Mouse (Mus musculus): Measurements from ENCODE around the gene Alk. TPM values are rescaled to one million over a fixed set of nuclear protein-coding genes. Genes with fewer than 3 reads are reported as not detected.

The Alk gene
- polyA plus RNA-seq, 1 experiment from 2014 or later = 0.03 TPM

GRCm38 (mm10) chr17:71881369-71881768, 723.1 kb downstream of the Alk start:
- H3K36me3 ChIP-seq (ENCODE audit: insufficient read depth) = no peaks in the 10 kb centered on the region
- no peak for TF ChIP-seq CTCF (IDR thresholded peaks at IDR 0.05; ENCODE audit: low read depth)
- no peak overlapping the region for H3K9ac ChIP-seq
- H3K4me2 ChIP-seq = no peak overlapping the region
- H3K4me3 ChIP-seq (ENCODE audit: low read depth, low read length) = no peak overlapping the region
- ATAC-seq (ENCODE audit: insufficient read depth) (no peak), DNase-seq (no peak)
- WGBS = 74% methylated on average over 6 of the region's 6 CpGs
- H3K4me1 ChIP-seq (ENCODE audit: insufficient read depth) = no peaks in the 10 kb centered on the region
- H3K9me3 ChIP-seq (ENCODE audit: low read depth, low read length) = no peaks in the 10 kb centered on the region
- no peaks in the 10 kb centered on the region for H3K27me3 ChIP-seq (ENCODE audit: insufficient read depth, low read length)
- no peak overlapping the region for H3K27ac ChIP-seq (ENCODE audit: low read depth)

GRCm38 (mm10) chr17:71875492-71875891, 728.9 kb downstream of the Alk start:
- no peak overlapping the region for H3K4me2 ChIP-seq
- H3K36me3 ChIP-seq (ENCODE audit: insufficient read depth) = no peaks in the 10 kb centered on the region
- no peaks in the 10 kb centered on the region for H3K4me1 ChIP-seq (ENCODE audit: insufficient read depth)
- WGBS = 75% methylated on average over 7 of the region's 7 CpGs
- H3K4me3 ChIP-seq (ENCODE audit: low read depth, low read length) = no peak overlapping the region
- TF ChIP-seq CTCF (IDR thresholded peaks at IDR 0.05; ENCODE audit: low read depth) = no peak
- H3K9me3 ChIP-seq (ENCODE audit: low read depth, low read length) = no peaks in the 10 kb centered on the region
- DNase-seq = no peak
- H3K9ac ChIP-seq = no peak overlapping the region
- no peaks in the 10 kb centered on the region for H3K27me3 ChIP-seq (ENCODE audit: insufficient read depth, low read length)
- no peak for ATAC-seq (ENCODE audit: insufficient read depth)
- no peak overlapping the region for H3K27ac ChIP-seq (ENCODE audit: low read depth)

- Histone ChIP-seq H3K9me3 (ENCODE audit: low read depth, low read length) (no peaks in the 10 kb centered on the region), H3K4me3 (ENCODE audit: low read depth, low read length) (no peak overlapping the region), H3K27ac (ENCODE audit: low read depth) (no peak overlapping the region), H3K4me2 (no peak overlapping the region), H3K36me3 (ENCODE audit: insufficient read depth) (no peaks in the 10 kb centered on the region), H3K27me3 (ENCODE audit: insufficient read depth, low read length) (no peaks in the 10 kb centered on the region), H3K9ac (no peak overlapping the region), H3K4me1 (ENCODE audit: insufficient read depth) (no peaks in the 10 kb centered on the region)
- TF ChIP-seq CTCF (IDR thresholded peaks at IDR 0.05; ENCODE audit: low read depth) = no peak
- 79% methylated on average over 9 of the region's 9 CpGs for WGBS
- DNase-seq (no peak), ATAC-seq (ENCODE audit: insufficient read depth) (no peak)
These were observed 729.6 kb downstream of the Alk start for GRCm38 (mm10) chr17:71874795-71875194.

GRCm38 (mm10) chr17:71874077-71874476, 730.4 kb downstream of the Alk start:
- no peaks in the 10 kb centered on the region for H3K36me3 ChIP-seq (ENCODE audit: insufficient read depth)
- no peak for ATAC-seq (ENCODE audit: insufficient read depth)
- H3K9me3 ChIP-seq (ENCODE audit: low read depth, low read length) = no peaks in the 10 kb centered on the region
- no peaks in the 10 kb centered on the region for H3K27me3 ChIP-seq (ENCODE audit: insufficient read depth, low read length)
- H3K27ac ChIP-seq (ENCODE audit: low read depth) = no peak overlapping the region
- no peaks in the 10 kb centered on the region for H3K4me1 ChIP-seq (ENCODE audit: insufficient read depth)
- H3K9ac ChIP-seq = no peak overlapping the region
- DNase-seq = peak; percentile 72
- WGBS = 26% methylated on average over 6 of the region's 6 CpGs
- H3K4me3 ChIP-seq (ENCODE audit: low read depth, low read length) = no peak overlapping the region
- TF ChIP-seq CTCF (IDR thresholded peaks at IDR 0.05; ENCODE audit: low read depth) = peak; percentile 84
- no peak overlapping the region for H3K4me2 ChIP-seq

- H3K27me3 ChIP-seq (ENCODE audit: insufficient read depth, low read length) = no peaks in the 10 kb centered on the region
- no peaks in the 10 kb centered on the region for H3K4me1 ChIP-seq (ENCODE audit: insufficient read depth)
- DNase-seq (peak; percentile 61), ATAC-seq (ENCODE audit: insufficient read depth) (no peak)
- no peak overlapping the region for H3K4me3 ChIP-seq (ENCODE audit: low read depth, low read length)
- no peak overlapping the region for H3K27ac ChIP-seq (ENCODE audit: low read depth)
- H3K4me2 ChIP-seq = no peak overlapping the region
- TF ChIP-seq CTCF (IDR thresholded peaks at IDR 0.05; ENCODE audit: low read depth) = peak; percentile 67
- H3K9me3 ChIP-seq (ENCODE audit: low read depth, low read length) = no peaks in the 10 kb centered on the region
- H3K9ac ChIP-seq = no peak overlapping the region
- H3K36me3 ChIP-seq (ENCODE audit: insufficient read depth) = no peaks in the 10 kb centered on the region
- WGBS = 65% methylated on average over 5 of the region's 5 CpGs
These were observed 731.5 kb downstream of the Alk start for GRCm38 (mm10) chr17:71872976-71873375.

- Histone ChIP-seq H3K9ac (no peak overlapping the region), H3K36me3 (ENCODE audit: insufficient read depth) (no peaks in the 10 kb centered on the region), H3K4me1 (ENCODE audit: insufficient read depth) (no peaks in the 10 kb centered on the region), H3K27ac (ENCODE audit: low read depth) (no peak overlapping the region), H3K4me2 (no peak overlapping the region), H3K9me3 (ENCODE audit: low read depth, low read length) (no peaks in the 10 kb centered on the region), H3K4me3 (ENCODE audit: low read depth, low read length) (no peak overlapping the region), H3K27me3 (ENCODE audit: insufficient read depth, low read length) (no peaks in the 10 kb centered on the region)
- no peak for TF ChIP-seq CTCF (IDR thresholded peaks at IDR 0.05; ENCODE audit: low read depth)
- ATAC-seq (ENCODE audit: insufficient read depth) = no peak
- WGBS = 79% methylated on average over 7 of the region's 7 CpGs
- DNase-seq = no peak
These were observed 732.4 kb downstream of the Alk start for GRCm38 (mm10) chr17:71871981-71872380.

GRCm38 (mm10) chr17:71870641-71871040, 733.8 kb downstream of the Alk start:
- H3K27me3 ChIP-seq (ENCODE audit: insufficient read depth, low read length) = no peaks in the 10 kb centered on the region
- no peaks in the 10 kb centered on the region for H3K9me3 ChIP-seq (ENCODE audit: low read depth, low read length)
- ATAC-seq (ENCODE audit: insufficient read depth) = 0 out of 2 replicates have a peak, but pooled peaks have one; percentile 22
- DNase-seq = no peak
- no peak overlapping the region for H3K9ac ChIP-seq
- WGBS = 93% methylated on average over 1 of the region's 1 CpGs
- no peaks in the 10 kb centered on the region for H3K4me1 ChIP-seq (ENCODE audit: insufficient read depth)
- H3K36me3 ChIP-seq (ENCODE audit: insufficient read depth) = no peaks in the 10 kb centered on the region
- H3K4me2 ChIP-seq = no peak overlapping the region
- no peak overlapping the region for H3K4me3 ChIP-seq (ENCODE audit: low read depth, low read length)
- H3K27ac ChIP-seq (ENCODE audit: low read depth) = no peak overlapping the region
- no peak for TF ChIP-seq CTCF (IDR thresholded peaks at IDR 0.05; ENCODE audit: low read depth)

- DNase-seq (no peak), ATAC-seq (ENCODE audit: insufficient read depth) (no peak)
- no peak overlapping the region for H3K9ac ChIP-seq
- no peak overlapping the region for H3K4me3 ChIP-seq (ENCODE audit: low read depth, low read length)
- no peak overlapping the region for H3K27ac ChIP-seq (ENCODE audit: low read depth)
- H3K9me3 ChIP-seq (ENCODE audit: low read depth, low read length) = no peaks in the 10 kb centered on the region
- no peak for TF ChIP-seq CTCF (IDR thresholded peaks at IDR 0.05; ENCODE audit: low read depth)
- 82% methylated on average over 8 of the region's 8 CpGs for WGBS
- H3K4me1 ChIP-seq (ENCODE audit: insufficient read depth) = no peaks in the 10 kb centered on the region
- H3K36me3 ChIP-seq (ENCODE audit: insufficient read depth) = no peaks in the 10 kb centered on the region
- no peak overlapping the region for H3K4me2 ChIP-seq
- no peaks in the 10 kb centered on the region for H3K27me3 ChIP-seq (ENCODE audit: insufficient read depth, low read length)
These were observed 734.2 kb downstream of the Alk start for GRCm38 (mm10) chr17:71870232-71870621.
